Mouse (Mus musculus) heart, adult 2 months (tissue): ENCODE results near the gene Setx.

Source experiments
- CTCF ChIP-seq: fragments of 200-600 bp; IDR thresholded peaks from 2 replicates; pipeline ENCODE4 v1.8.1; 2022; ENCODE audit warnings: antibody characterized with exemption, mild to moderate bottlenecking, moderate library complexity
- POLR2A ChIP-seq: fragments of 200-500 bp; IDR thresholded peaks from 2 replicates; pipeline ENCODE4 v1.6.1; 2011; ENCODE audit warnings: mild to moderate bottlenecking, low read depth, low read length, control low read depth; ENCODE audit not compliant: insufficient read depth

GRCm38 (mm10) chr2:29230191-29230835 is 106.3 kb downstream of the Setx start:
- no peak for TF ChIP-seq CTCF
- TF ChIP-seq POLR2A: no peak
